Mouse (Mus musculus): ENCODE results near the gene Hist1h3f. TPM values are rescaled to one million over a fixed set of nuclear protein-coding genes. Genes with fewer than 3 reads are reported as not detected.
"Not testable (repeated sequence)": the region's sequence is repeated elsewhere in the genome, so short reads cannot be mapped to it uniquely, and the experiment has no call there.

Hist1h3f gene
- total RNA-seq, 4 experiments from 2014 or later: 4.6 to 6.3 (median 5.7) TPM

- DNase-seq (ENCODE audit: low spot score): no peak
Measured at GRCm38 (mm10) chr13:23536076-23536822, 7.6 kb upstream of the Hist1h3f start.

GRCm38 (mm10) chr13:23537006-23537710 lies 6.7 kb upstream of the Hist1h3f start:
- no peak for DNase-seq (ENCODE audit: low spot score)

- no peak for DNase-seq (ENCODE audit: low spot score)
Measured at GRCm38 (mm10) chr13:23538249-23538648, 5.6 kb upstream of the Hist1h3f start.

- DNase-seq (ENCODE audit: low spot score): not testable (repeated sequence)
Measured at GRCm38 (mm10) chr13:23539821-23540220, 4.0 kb upstream of the Hist1h3f start.

GRCm38 (mm10) chr13:23541497-23541896 lies 2.4 kb upstream of the Hist1h3f start:
- no peak for DNase-seq (ENCODE audit: low spot score)

GRCm38 (mm10) chr13:23542225-23542980 lies 1.4 kb upstream of the Hist1h3f start:
- DNase-seq (ENCODE audit: low spot score): not testable (repeated sequence)

GRCm38 (mm10) chr13:23542999-23543607 lies 749 bp upstream of the Hist1h3f start, which contains the start of gene Hist1h2bh:
Gene Hist1h2bh, minus strand, starts transcription at chr13:23543392.
- peak; percentile 92 for DNase-seq (ENCODE audit: low spot score)

- DNase-seq (ENCODE audit: low spot score): not testable (repeated sequence)
Measured at GRCm38 (mm10) chr13:23544787-23545120, 902 bp downstream of the Hist1h3f start.

GRCm38 (mm10) chr13:23546694-23547093 lies 2.8 kb downstream of the Hist1h3f start:
- DNase-seq (ENCODE audit: low spot score): no peak

- DNase-seq (ENCODE audit: low spot score): no peak
Measured at GRCm38 (mm10) chr13:23550761-23551145, 6.9 kb downstream of the Hist1h3f start.

- DNase-seq (ENCODE audit: low spot score): peak; percentile 85
Measured at GRCm38 (mm10) chr13:23551146-23551834, 7.4 kb downstream of the Hist1h3f start, which contains the start of gene Hist1h4f. Gene Hist1h4f, minus strand, starts transcription at chr13:23551648.

- DNase-seq (ENCODE audit: low spot score): no peak
Measured at GRCm38 (mm10) chr13:23551931-23552914, 8.4 kb downstream of the Hist1h3f start.

- DNase-seq (ENCODE audit: low spot score): no peak
Measured at GRCm38 (mm10) chr13:23552962-23553361, 9.1 kb downstream of the Hist1h3f start, which contains the start of gene Hist1h1d. Gene Hist1h1d, plus strand, starts transcription at chr13:23553262.

- no peak for DNase-seq (ENCODE audit: low spot score)
Measured at GRCm38 (mm10) chr13:23554393-23554792, 10.5 kb downstream of the Hist1h3f start.

- peak; percentile 75 for DNase-seq (ENCODE audit: low spot score)
Measured at GRCm38 (mm10) chr13:23554925-23555838, 11.3 kb downstream of the Hist1h3f start.

- DNase-seq (ENCODE audit: low spot score): peak; percentile 89
Measured at GRCm38 (mm10) chr13:23555839-23556416, 12.1 kb downstream of the Hist1h3f start.

GRCm38 (mm10) chr13:23556906-23557305 lies 13.1 kb downstream of the Hist1h3f start:
- DNase-seq (ENCODE audit: low spot score): no peak

- not testable (repeated sequence) for DNase-seq (ENCODE audit: low spot score)
Measured at GRCm38 (mm10) chr13:23560699-23561098, 16.8 kb downstream of the Hist1h3f start.

All from heart, adult 8-10 months (tissue).